Mouse (Mus musculus) spleen, adult 2 months (tissue): ENCODE results near the gene Apoc3.

ENCODE experiments used
- CTCF ChIP-seq: fragments of 200-500 bp; IDR thresholded peaks from 2 replicates; pipeline ENCODE4 v1.5.1; 2011; ENCODE audit warnings: mild to moderate bottlenecking, inconsistent platforms; ENCODE audit not compliant: insufficient read depth, insufficient read length, insufficient replicate concordance; ENCODE audit errors: extremely low read depth
- POLR2A ChIP-seq: fragments of 200-500 bp; IDR thresholded peaks from 2 replicates; pipeline ENCODE4 v1.6.1; 2011; ENCODE audit warnings: low read depth, low read length, inconsistent platforms

DNA sequence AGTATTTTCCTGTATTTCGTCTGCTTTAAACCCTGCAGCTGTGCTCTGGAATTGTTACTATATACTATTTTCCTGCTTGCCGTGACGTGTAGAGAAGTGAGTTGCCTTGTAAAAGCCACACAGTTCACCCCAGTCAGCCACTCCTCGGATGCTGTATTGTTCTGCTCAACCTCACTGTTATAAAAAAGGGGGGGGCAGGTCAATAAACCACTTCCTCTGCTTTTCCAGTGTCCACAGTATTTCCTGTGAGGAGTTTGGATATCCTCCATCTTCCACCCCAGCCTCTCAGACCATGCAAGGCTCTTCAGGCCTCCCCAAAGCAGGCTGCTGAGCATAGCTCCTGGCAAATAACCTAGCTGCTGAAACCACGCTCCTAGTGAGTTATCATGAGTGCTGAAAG, 50.9 kb downstream of the Apoc3 start:
- no peak for TF ChIP-seq CTCF
- no peak for TF ChIP-seq POLR2A
